Mouse (Mus musculus) neutrophil, adult 65 days (primary cell): ENCODE results near the gene Olfr1484. TPM values are rescaled to one million over a fixed set of nuclear protein-coding genes. Genes with fewer than 3 reads are reported as not detected.

Experiments
- total RNA-seq: library from RNA; stranded (reverse); gene quantifications from 2 replicates; pipeline ENCODE4 v1.2.4, GENCODE M21; 2023

Olfr1484 gene
- total RNA-seq = not detected in 2 replicates

GRCm38 (mm10) chr19:13583211-13583610, at the start of gene Olfr1484:
Gene Olfr1484, plus strand, starts transcription at chr19:13583511.

DNA sequence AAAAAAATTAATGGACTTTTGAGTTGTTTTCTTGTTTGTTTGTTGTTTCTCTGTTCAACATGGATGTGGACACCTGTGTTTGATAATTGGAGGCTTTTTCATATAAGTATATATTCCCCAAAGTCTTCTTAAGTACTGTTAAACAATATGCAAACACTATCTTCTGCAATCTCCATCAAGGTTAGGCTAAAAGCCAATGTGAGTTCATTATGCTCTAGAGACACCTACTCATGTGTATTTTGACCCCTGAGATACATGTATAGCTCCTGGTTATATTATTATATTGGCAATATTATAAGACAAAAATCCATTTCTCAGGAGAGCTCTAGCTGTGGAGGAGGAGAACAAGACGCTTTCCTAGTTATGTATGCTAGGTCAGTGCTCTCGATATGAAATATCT, 33.8 kb downstream of the Olfr1484 start, which contains the start of gene Olfr1487:
Olfr1487 (plus strand) TSS at position 301 of the 400 bp plus-strand sequence.

DNA sequence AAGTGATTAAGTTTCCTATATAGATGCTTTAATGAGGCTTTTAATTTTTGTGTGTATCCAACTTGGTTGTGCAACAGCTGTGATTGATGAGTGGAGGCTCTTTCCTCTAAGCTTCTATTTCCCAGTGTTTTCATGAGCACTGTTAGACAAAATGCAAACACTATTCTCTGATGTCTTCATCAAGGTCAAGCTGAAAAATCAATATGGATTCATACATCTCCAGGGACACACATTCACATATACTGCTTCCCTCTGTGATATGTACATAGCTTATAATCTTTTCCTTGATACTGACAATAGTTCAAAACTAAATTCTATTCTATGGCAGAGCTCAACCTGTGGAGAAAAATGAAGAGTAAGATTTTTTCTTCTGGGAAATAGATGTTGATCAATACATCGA, 48.0 kb downstream of the Olfr1484 start, which contains the start of gene Olfr1489:
Olfr1489 (plus strand) TSS at position 301 of the 400 bp plus-strand sequence.

Other genes starting within 250 kb of the Olfr1484 start
- not detected in 2 replicates for gene Olfr1466, start 244.6 kb upstream of the Olfr1484 start, total RNA-seq
- gene Olfr1467, start 221.3 kb upstream of the Olfr1484 start, total RNA-seq = not detected in 2 replicates
- not detected in 2 replicates for gene Olfr1469, start 175.7 kb upstream of the Olfr1484 start, total RNA-seq
- gene Olfr1471, start 140.1 kb upstream of the Olfr1484 start, total RNA-seq = not detected in 2 replicates
- not detected in 2 replicates for gene Olfr1472, start 127.4 kb upstream of the Olfr1484 start, total RNA-seq
- gene Olfr1474, start 113.9 kb upstream of the Olfr1484 start, total RNA-seq = not detected in 2 replicates
- gene Olfr1475, start 103.3 kb upstream of the Olfr1484 start, total RNA-seq = not detected in 2 replicates
- gene Olfr1477, start 83.0 kb upstream of the Olfr1484 start, total RNA-seq = not detected in 2 replicates
- gene Olfr1480, start 55.6 kb upstream of the Olfr1484 start, total RNA-seq = not detected in 2 replicates
- gene Olfr1487, start 33.9 kb downstream of the Olfr1484 start, total RNA-seq = not detected in 2 replicates
- not detected in 2 replicates for gene Olfr1489, start 48.1 kb downstream of the Olfr1484 start, total RNA-seq
- gene Olfr1490, start 67.6 kb downstream of the Olfr1484 start, total RNA-seq = not detected in 2 replicates
- not detected in 2 replicates for gene Olfr1491, start 113.8 kb downstream of the Olfr1484 start, total RNA-seq
- gene Olfr1493-ps1, start 139.8 kb downstream of the Olfr1484 start, total RNA-seq = not detected in 2 replicates
- not detected in 2 replicates for gene Olfr1494, start 156.2 kb downstream of the Olfr1484 start, total RNA-seq
- not detected in 2 replicates for gene Olfr1495, start 181.1 kb downstream of the Olfr1484 start, total RNA-seq
- not detected in 2 replicates for gene Olfr1496, start 194.4 kb downstream of the Olfr1484 start, total RNA-seq
- gene Olfr1497, start 214.7 kb downstream of the Olfr1484 start, total RNA-seq = not detected in 2 replicates
- gene Olfr1499, start 235.9 kb downstream of the Olfr1484 start, total RNA-seq = not detected in 2 replicates
- not detected in 2 replicates for gene Olfr1500, start 247.0 kb downstream of the Olfr1484 start, total RNA-seq